Comparison of ENCODE assay signal across 9 mouse cellular contexts in genomic region chr15:92526731-92527130, GRCm38 (mm10).
A peak's percentile ranks its signal among the peaks of the same experiment; 100 is the strongest.
DNase-seq lines count a peak whose midpoint lies in the region; ATAC-seq and TF ChIP-seq lines count a peak whose summit lies in the region.
"Had no signal": no experiment of that assay in that cellular context is flagged by ENCODE, and none has a peak within 500 bp of the region (broad histone marks: within the 10 kb centered on the region; RNA-seq: fewer than 3 reads in every experiment).

No protein-coding gene starts in this region.

- H3K36me3 ChIP-seq in heart, embryonic 11.5 days (ENCODE audit: control insufficient read depth, insufficient read depth, low read length): no peaks in the 10 kb centered on the region
- H3K36me3 ChIP-seq in splenic B cell, adult 2 months (ENCODE audit: control insufficient read depth, insufficient read depth, low read length, poor library complexity, severe bottlenecking): no peaks in the 10 kb centered on the region
- no peaks in the 10 kb centered on the region for H3K36me3 ChIP-seq in midbrain, embryonic 16.5 days (ENCODE audit: control insufficient read depth, insufficient read depth, low read length)

- H3K9ac ChIP-seq in heart, embryonic 11.5 days (ENCODE audit: low read depth, low read length): no peak overlapping the region
- no peak overlapping the region for H3K9ac ChIP-seq in midbrain, embryonic 16.5 days (ENCODE audit: low read depth, low read length)

- 62% methylated on average over 4 of the region's 4 CpGs for WGBS in heart, embryonic 11.5 days (ENCODE audit: insufficient replicate concordance)
- 71% methylated on average over 4 of the region's 4 CpGs for WGBS in midbrain, embryonic 16.5 days

- ATAC-seq in heart, embryonic 11.5 days (replicated peaks; ENCODE audit: insufficient number of reproducible peaks, low FRiP score, low TSS enrichment): no peak
- ATAC-seq in midbrain, embryonic 16.5 days: no peak

- no peak overlapping the region for H3K4me2 ChIP-seq in heart, embryonic 11.5 days
- no peak overlapping the region for H3K4me2 ChIP-seq in midbrain, embryonic 16.5 days (ENCODE audit: low read length)

- H3K9me3 ChIP-seq in heart, embryonic 11.5 days (replicated peaks; ENCODE audit: control insufficient read depth, low read length): no peaks in the 10 kb centered on the region
- no peaks in the 10 kb centered on the region for H3K9me3 ChIP-seq in midbrain, embryonic 16.5 days (replicated peaks; ENCODE audit: control insufficient read depth, low read length, poor library complexity, severe bottlenecking)

- H3K4me3 ChIP-seq in heart, embryonic 11.5 days (ENCODE audit: low read depth, low read length): no peak overlapping the region
- no peak overlapping the region for H3K4me3 ChIP-seq in cortical plate, adult 2 months (ENCODE audit: insufficient read depth, low read length)
- H3K4me3 ChIP-seq in midbrain, embryonic 16.5 days (ENCODE audit: low read depth, low read length): no peak overlapping the region

- no peak for TF ChIP-seq POLR2A in cortical plate, adult 2 months (IDR thresholded peaks at IDR 0.05; ENCODE audit: extremely low read depth, insufficient read depth, low read length)

- intact Hi-C loops in heart, postnatal 36 days (cut with DNase I): loop anchor here (1.0 kb wide), 1 partner anchor 690 kb away; no protein-coding TSS in a partner anchor
- intact Hi-C loops in gastrocnemius, postnatal 14 days (cut with DNase I; ENCODE audit: low total_unique reads): no loop called here

- H3K27me3 ChIP-seq in heart, embryonic 11.5 days (ENCODE audit: control insufficient read depth, insufficient read depth, low read length): no peaks in the 10 kb centered on the region
- no peaks in the 10 kb centered on the region for H3K27me3 ChIP-seq in splenic B cell, adult 2 months (ENCODE audit: control insufficient read depth, insufficient read depth, low read length, poor library complexity, severe bottlenecking)
- H3K27me3 ChIP-seq in midbrain, embryonic 16.5 days (ENCODE audit: control insufficient read depth, insufficient read depth, low read depth, low read length): no peaks in the 10 kb centered on the region

- no peak overlapping the region for H3K27ac ChIP-seq in heart, embryonic 11.5 days (ENCODE audit: low read depth, low read length)
- H3K27ac ChIP-seq in cortical plate, adult 2 months (ENCODE audit: insufficient read depth, low read length): no peak overlapping the region
- no peak overlapping the region for H3K27ac ChIP-seq in midbrain, embryonic 16.5 days (ENCODE audit: low read length)

- DNase-seq in heart, postnatal 36 days: peak; percentile 3 to 16
- peak; percentile 20 for DNase-seq in right cerebral cortex, postnatal 4 days
- DNase-seq in right cerebral cortex, postnatal 25 days: no peak
- peak; percentile 5 for DNase-seq in splenic B cell, adult 2 months (ENCODE audit: low read depth, low spot score)
- DNase-seq in gastrocnemius, postnatal 14 days: no peak
- DNase-seq: gastrocnemius, postnatal 25 days had no signal

- H3K4me1 ChIP-seq in heart, embryonic 11.5 days (ENCODE audit: control insufficient read depth, insufficient read depth, low read length): no peaks in the 10 kb centered on the region
- H3K4me1 ChIP-seq in cortical plate, adult 2 months (ENCODE audit: control insufficient read depth, insufficient read depth, low read length): no peaks in the 10 kb centered on the region
- peaks cover 3% of the 10 kb centered on the region; the same call in 1 of the 2 replicates for H3K4me1 ChIP-seq in midbrain, embryonic 16.5 days (ENCODE audit: control insufficient read depth, insufficient read depth, low read length)

- peak; percentile 34; the same call in 1 of the 2 replicates for TF ChIP-seq CTCF in cortical plate, adult 2 months (IDR thresholded peaks at IDR 0.05; ENCODE audit: extremely low read depth, insufficient read depth, low read length)

Comparison
In these comparisons a context has a peak if more than half of its experiments do, and no peak if none do; other contexts are left out.
1. DNase-seq: peak in heart, postnatal 36 days (2 of 2), right cerebral cortex, postnatal 4 days (single experiment) and splenic B cell, adult 2 months (single experiment); none in right cerebral cortex, postnatal 25 days (single experiment) and gastrocnemius, postnatal 14 days (single experiment).